Mouse (Mus musculus): ENCODE results near the gene N6amt1.
A peak's percentile ranks its signal among the peaks of the same experiment; 100 is the strongest.

Gene N6amt1

DNA sequence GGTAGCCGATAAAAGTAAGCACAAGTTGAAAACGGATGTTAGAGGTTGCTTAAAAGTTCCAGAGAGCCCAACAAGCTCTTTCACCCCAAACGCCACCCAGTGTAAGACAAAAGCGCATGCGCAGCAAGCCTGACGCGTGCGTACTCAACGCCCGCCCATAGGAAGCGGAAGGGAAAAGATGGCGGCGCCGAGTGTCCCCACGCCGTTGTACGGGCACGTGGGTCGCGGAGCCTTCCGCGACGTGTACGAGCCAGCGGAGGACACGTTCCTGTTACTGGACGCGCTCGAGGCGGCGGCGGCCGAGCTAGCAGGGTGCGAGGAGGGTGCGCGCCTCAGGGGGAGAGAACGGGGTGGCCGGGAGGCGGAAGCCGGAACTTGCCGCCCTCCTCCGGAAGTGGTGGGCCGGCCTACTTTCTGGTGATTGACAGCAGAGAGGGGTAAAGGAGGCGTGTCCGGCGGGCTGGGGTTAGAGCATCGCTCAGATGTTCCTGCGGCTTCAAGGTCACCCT lies at the start of gene N6amt1:
N6amt1 (plus strand) TSS at position 111 of the 509 bp plus-strand sequence.
- peak; percentile 99 for DNase-seq

- DNase-seq: peak; percentile 96
These were observed 48.6 kb upstream of the N6amt1 start for GRCm38 (mm10) chr16:87305251-87306011.

GRCm38 (mm10) chr16:87307109-87307735 lies 46.8 kb upstream of the N6amt1 start:
- peak; percentile 96 for DNase-seq

DNA sequence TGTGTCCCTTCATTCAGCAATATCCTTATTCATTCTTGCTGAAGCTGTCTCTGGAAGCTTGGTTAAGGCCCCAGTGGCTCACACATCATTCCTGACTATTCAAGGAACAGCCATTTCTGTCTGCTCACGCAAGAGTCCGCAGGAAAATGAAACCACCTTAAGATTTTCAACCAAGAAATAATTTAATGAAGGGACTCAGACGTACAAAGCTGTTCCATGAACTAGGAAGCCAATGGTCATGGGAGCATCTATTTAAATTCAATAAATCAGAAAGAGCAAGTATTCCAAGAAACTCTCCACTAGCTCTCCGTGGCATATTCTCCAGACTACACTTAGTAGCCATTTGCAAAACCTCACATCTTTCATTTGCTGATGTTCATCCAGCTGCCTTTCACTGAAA lies 43.3 kb upstream of the N6amt1 start:
- DNase-seq: peak; percentile 51

GRCm38 (mm10) chr16:87318200-87318811 lies 35.7 kb upstream of the N6amt1 start:
- peak; percentile 56 for DNase-seq

- no peak for DNase-seq
These were observed 35.0 kb upstream of the N6amt1 start for GRCm38 (mm10) chr16:87318998-87319397.

DNA sequence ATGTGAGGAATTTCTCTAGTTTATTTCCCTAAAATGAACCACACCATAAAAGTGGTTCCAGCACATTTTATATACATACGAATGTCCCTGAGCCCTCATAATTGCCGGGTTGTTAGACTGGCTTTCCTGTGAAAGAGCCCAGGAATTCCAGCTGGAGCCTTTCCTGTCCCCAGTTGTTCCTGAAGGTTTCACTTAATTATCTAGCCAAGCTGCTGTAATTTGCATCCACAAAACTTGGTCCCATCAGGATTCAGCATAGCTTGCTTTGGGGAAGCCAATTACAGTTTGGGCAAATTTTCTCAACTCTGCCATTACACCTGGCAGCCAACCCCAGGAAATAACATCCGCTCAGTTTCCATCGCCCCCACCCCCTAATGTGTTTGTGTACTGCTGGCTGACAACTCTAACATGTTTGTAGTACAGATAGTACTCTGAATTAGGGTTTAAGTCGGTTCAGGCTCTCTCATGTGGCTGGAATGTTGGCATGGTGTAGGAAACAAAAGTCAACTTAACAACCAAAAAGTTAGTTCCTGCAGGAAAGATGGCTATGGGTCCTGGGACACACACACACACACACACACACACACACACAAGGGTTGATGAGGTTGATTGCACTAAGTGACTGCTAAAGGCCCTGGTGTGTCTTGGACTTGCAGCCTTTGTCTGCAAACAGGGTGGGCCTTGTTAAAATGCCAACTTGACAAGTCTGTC lies 34.3 kb upstream of the N6amt1 start:
- DNase-seq: peak; percentile 96

DNA sequence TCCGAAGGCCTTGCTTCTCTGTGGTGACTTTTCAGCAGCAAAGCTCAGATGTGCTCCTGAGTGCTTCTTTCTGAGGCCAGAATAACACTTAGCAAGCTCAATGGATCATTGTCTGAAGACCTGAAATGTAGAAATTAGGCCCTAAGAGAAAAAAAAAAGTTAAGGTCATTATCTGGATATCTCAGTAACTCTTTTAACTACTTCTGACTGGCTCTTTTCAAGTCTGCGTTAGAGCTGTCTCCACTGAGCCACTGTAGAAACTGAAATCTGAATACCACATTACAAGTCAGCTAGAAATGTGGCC lies 33.8 kb upstream of the N6amt1 start:
- no peak for DNase-seq

DNA sequence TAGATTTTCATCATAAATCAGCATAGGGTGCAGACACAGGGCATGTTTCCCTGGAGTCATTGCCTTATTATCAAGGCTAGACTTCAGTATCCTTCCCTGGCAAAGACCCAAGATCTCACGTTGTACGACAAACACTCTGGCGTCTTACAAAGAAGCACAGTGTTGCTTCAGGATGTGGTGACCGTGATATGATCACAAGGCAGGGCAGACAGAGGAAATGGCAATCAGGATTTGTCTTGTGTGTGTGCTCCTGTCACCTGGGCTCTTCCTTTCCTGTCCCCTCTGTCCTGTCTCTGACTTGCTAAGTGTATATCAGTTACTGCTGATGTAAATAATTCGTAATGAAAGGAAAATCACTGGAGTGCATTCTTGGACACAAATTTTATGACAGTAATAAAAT lies 29.4 kb upstream of the N6amt1 start:
- peak; percentile 65 for DNase-seq

DNA sequence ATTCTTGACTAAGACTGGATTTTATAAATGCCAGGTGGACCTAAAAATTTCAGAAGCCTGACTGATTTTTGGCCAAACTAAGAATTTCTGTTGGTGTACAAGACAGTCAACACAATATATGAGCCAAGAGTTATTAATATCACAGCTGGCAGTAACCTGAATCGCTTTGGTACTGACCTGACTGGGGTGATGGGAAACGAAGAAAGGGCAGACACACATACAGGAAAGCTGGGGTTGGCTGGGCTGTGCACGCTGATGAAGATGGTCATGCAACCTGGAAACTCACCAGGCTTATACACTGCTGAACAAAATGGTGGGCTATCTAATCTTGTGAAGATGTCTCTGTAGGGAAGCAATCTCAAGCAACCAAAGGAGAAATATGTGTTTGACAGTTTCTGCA lies 24.0 kb upstream of the N6amt1 start:
- peak; percentile 84 for DNase-seq

- no peak for DNase-seq
These were observed 19.2 kb upstream of the N6amt1 start for GRCm38 (mm10) chr16:87334756-87335155.

DNA sequence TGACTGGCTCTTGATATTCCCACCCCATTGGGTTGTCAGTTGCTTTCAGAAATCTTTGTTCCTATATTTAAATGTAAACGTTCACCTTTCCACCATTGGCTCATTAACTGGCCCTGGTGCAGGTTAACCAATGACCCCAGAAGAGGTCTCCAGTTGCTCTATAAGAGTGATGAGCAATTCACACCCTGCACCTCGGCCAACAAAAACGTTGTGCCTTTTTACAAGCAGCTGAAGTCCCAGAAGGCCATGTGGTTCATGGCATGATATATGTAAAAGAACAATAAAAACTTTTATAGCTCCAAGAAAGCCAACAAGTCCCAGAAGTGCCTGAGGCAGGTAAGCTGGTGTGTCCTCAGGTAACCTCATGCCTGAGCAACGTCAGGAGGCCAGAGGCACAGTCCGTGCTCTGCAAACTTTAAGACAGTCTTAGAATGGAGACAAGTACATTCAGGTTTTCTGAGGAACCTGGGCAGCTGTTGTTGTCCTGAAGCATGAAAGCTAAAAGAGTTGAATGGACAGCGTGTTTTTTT lies 12.9 kb upstream of the N6amt1 start:
- peak; percentile 79 for DNase-seq

- peak; percentile 95 for DNase-seq
These were observed 5.9 kb upstream of the N6amt1 start for GRCm38 (mm10) chr16:87348133-87348532.

DNA sequence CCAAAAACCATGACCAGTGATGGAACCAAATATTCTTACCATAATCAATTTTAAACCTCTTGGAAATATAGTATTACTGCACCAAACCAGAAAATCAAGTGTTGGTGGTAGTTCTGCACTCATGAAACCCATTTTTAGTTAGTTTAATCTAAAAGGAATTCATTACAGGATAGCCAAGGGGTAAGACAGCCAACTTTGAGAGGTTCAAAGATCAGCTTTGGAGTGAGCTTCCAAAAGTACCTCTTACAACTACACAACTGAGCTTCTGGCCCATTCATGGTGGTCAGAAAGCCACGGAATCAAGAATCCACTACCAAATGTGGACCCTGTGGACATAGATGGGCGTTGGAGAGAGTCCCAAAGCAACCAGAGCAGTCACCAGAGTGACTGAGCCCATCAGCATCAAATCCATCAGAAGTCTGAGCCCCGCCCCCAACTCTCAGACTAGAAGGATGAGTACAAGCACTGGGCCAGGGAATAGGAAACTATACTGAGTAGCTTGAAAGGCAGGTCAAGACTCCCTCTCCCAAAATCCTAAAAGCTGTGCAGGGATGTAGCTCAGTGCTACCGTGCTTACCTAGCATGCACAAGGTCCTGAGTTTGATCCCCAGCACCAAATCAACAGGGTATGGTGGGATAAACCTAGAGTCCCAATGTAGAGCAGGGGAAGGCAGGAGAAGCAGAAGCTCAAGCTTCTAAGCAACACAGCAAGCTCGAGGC lies 2.4 kb upstream of the N6amt1 start:
- peak; percentile 61 for DNase-seq

DNA sequence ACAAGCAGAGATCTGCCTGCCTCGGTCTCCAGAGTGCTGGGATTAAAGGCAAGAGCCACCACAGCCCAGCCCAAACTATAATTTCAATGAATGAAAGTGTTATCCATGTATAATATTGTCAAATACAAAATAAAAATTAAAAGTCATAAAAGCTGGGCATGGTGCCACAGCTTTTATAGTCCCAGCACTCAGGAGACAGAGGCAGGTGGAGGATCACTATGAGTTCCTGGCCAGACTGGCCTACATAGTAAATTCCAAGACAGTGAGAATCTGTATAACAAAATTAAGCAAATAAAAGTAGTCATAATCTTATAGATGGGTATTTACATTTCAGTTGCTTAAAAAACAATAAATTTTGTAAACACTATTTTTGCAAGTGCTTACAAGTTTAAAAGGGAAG lies 380 bp upstream of the N6amt1 start:
- DNase-seq: no peak

GRCm38 (mm10) chr16:87354748-87355147 lies 763 bp downstream of the N6amt1 start:
- DNase-seq: no peak

- DNase-seq: peak; percentile 61
These were observed 6.1 kb downstream of the N6amt1 start for GRCm38 (mm10) chr16:87360096-87360495.

- DNase-seq: no peak
These were observed 10.2 kb downstream of the N6amt1 start for GRCm38 (mm10) chr16:87364231-87364630.

- DNase-seq: no peak
These were observed 12.1 kb downstream of the N6amt1 start for GRCm38 (mm10) chr16:87366035-87366434.

- no peak for DNase-seq
These were observed 12.5 kb downstream of the N6amt1 start for GRCm38 (mm10) chr16:87366445-87366844.

DNA sequence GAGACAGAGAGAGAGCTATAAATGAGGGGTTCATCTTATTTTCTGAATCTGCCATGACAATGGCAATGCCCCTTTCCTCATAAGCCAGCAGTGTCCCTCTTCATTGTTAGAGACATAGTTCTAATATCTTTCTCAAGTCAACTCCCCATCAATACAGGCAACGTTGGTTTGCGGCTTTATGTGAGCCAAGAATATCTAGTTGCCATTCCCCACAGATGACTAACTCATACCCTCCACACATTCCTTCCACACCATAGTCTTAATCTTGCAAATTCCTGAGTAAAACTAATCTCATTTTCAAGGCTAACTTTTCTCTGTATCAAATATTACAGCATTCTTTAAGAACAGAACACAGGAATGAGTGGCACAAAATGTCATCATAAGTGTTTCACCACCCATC lies 29.0 kb downstream of the N6amt1 start:
- peak; percentile 66 for DNase-seq

GRCm38 (mm10) chr16:87384366-87384765 lies 30.4 kb downstream of the N6amt1 start:
- DNase-seq: no peak
